Mouse (Mus musculus) liver, embryonic 15.5 days (tissue): Measurements from ENCODE around the gene Art4. TPM values are rescaled to one million over a fixed set of nuclear protein-coding genes. Genes with fewer than 3 reads are reported as not detected.
"Not testable (repeated sequence)": the region's sequence is repeated elsewhere in the genome, so short reads cannot be mapped to it uniquely, and the experiment has no call there.

Experiments used
- ATAC-seq: fragments of 200-750 bp; cut with Nextera tagmentation; 2 replicates; pipeline ENCODE4 v1.8.0; 2017; ENCODE audit warnings: moderate number of reproducible peaks, mild to moderate bottlenecking, moderate library complexity; ENCODE audit not compliant: insufficient read depth
- H3K27ac ChIP-seq: fragments of 300-500 bp; sonication (generic); replicated peaks from 2 replicates; pipeline ENCODE4 v1.5.1; 2015; ENCODE audit warnings: mild to moderate bottlenecking, inconsistent platforms
- H3K27me3 ChIP-seq: fragments of 300-500 bp; sonication (generic); 2 replicates; pipeline ENCODE4 v1.6.1; 2015; ENCODE audit warnings: mild to moderate bottlenecking, inconsistent platforms
- H3K36me3 ChIP-seq: fragments of 300-500 bp; sonication (generic); replicated peaks from 2 replicates; pipeline ENCODE4 v1.6.1; 2015; ENCODE audit warnings: moderate library complexity, mild to moderate bottlenecking, inconsistent platforms
- H3K4me1 ChIP-seq: fragments of 300-500 bp; sonication (generic); replicated peaks from 2 replicates; pipeline ENCODE4 v1.6.1; 2015; ENCODE audit warnings: inconsistent platforms
- H3K4me2 ChIP-seq: fragments of 300-500 bp; sonication (generic); 2 replicates; pipeline ENCODE4 v1.6.1; 2015; ENCODE audit warnings: moderate library complexity, mild to moderate bottlenecking, inconsistent platforms
- H3K4me3 ChIP-seq: fragments of 300-500 bp; sonication (generic); replicated peaks from 2 replicates; pipeline ENCODE4 v1.5.1; 2015; ENCODE audit warnings: mild to moderate bottlenecking, inconsistent platforms
- H3K9ac ChIP-seq: fragments of 300-500 bp; sonication (generic); 2 replicates; pipeline ENCODE4 v1.6.1; 2015; ENCODE audit warnings: moderate library complexity, mild to moderate bottlenecking, inconsistent platforms
- H3K9me3 ChIP-seq: fragments of 300-500 bp; sonication (generic); replicated peaks from 2 replicates; pipeline ENCODE4 v1.6.1; 2016; ENCODE audit warnings: inconsistent platforms
- whole genome bisulfite sequencing: fragments of 180-500 bp; shearing (Covaris S2); methylation state at CpG from one replicate; pipeline ENCODE4 v1.1.7; 2015; ENCODE audit warnings: mixed read lengths; ENCODE audit not compliant: insufficient replicate concordance; 5-methylcytosine and 5-hydroxymethylcytosine counted together
- polyA plus RNA-seq: library from polyadenylated mRNA; unstranded; fragments of >200 nt; fragmentation: Nextera tagmentation; extraction: Ambion mirVana; gene quantifications from 2 replicates; pipeline ENCODE4 v1.2.1, GENCODE M21; 2015

Art4 gene
- polyA plus RNA-seq, 1 experiment from 2014 or later: 30.0 TPM

- 40% methylated on average over 15 of the region's 15 CpGs for WGBS
- Histone ChIP-seq H3K27me3 (no peaks in the 10 kb centered on the region), H3K27ac (no peak overlapping the region), H3K4me1 (peaks cover 8% of the 10 kb centered on the region; the same call in 1 of the 2 replicates), H3K36me3 (no peaks in the 10 kb centered on the region), H3K4me2 (no peak overlapping the region), H3K4me3 (no peak overlapping the region), H3K9ac (no peak overlapping the region), H3K9me3 (no peaks in the 10 kb centered on the region)
- no peak for ATAC-seq
Measured at GRCm38 (mm10) chr6:136894532-136895339, 37.2 kb upstream of the Art4 start.

GRCm38 (mm10) chr6:136892002-136892401, 34.5 kb upstream of the Art4 start:
- Histone ChIP-seq H3K4me2 (no peak overlapping the region), H3K9ac (no peak overlapping the region), H3K36me3 (no peaks in the 10 kb centered on the region), H3K9me3 (no peaks in the 10 kb centered on the region), H3K27ac (no peak overlapping the region), H3K4me1 (peaks cover 8% of the 10 kb centered on the region; the same call in 1 of the 2 replicates), H3K4me3 (no peak overlapping the region), H3K27me3 (no peaks in the 10 kb centered on the region)
- WGBS: 40% methylated on average over 2 of the region's 2 CpGs
- ATAC-seq: no peak; the same call in 1 of the 2 replicates

GRCm38 (mm10) chr6:136889554-136889953, 32.0 kb upstream of the Art4 start:
- Histone ChIP-seq H3K9me3 (no peaks in the 10 kb centered on the region), H3K4me3 (no peak overlapping the region), H3K36me3 (no peaks in the 10 kb centered on the region), H3K4me1 (peaks cover 8% of the 10 kb centered on the region; the same call in 1 of the 2 replicates), H3K4me2 (no peak overlapping the region), H3K9ac (no peak overlapping the region), H3K27ac (no peak overlapping the region), H3K27me3 (no peaks in the 10 kb centered on the region)
- ATAC-seq: no peak
- WGBS: 73% methylated on average over 6 of the region's 6 CpGs

GRCm38 (mm10) chr6:136889067-136889466, 31.5 kb upstream of the Art4 start:
- Histone ChIP-seq H3K4me1 (peaks cover 8% of the 10 kb centered on the region; the same call in 1 of the 2 replicates), H3K9ac (no peak overlapping the region), H3K9me3 (no peaks in the 10 kb centered on the region), H3K4me2 (no peak overlapping the region), H3K27ac (no peak overlapping the region), H3K36me3 (no peaks in the 10 kb centered on the region), H3K27me3 (no peaks in the 10 kb centered on the region), H3K4me3 (no peak overlapping the region)
- 73% methylated on average over 6 of the region's 6 CpGs for WGBS
- ATAC-seq: no peak

- Histone ChIP-seq H3K27ac (no peak overlapping the region), H3K36me3 (no peaks in the 10 kb centered on the region), H3K4me3 (no peak overlapping the region), H3K27me3 (no peaks in the 10 kb centered on the region), H3K4me1 (peaks cover 8% of the 10 kb centered on the region; the same call in 1 of the 2 replicates), H3K9me3 (no peaks in the 10 kb centered on the region), H3K9ac (no peak overlapping the region), H3K4me2 (no peak overlapping the region)
- WGBS: 61% methylated on average over 9 of the region's 9 CpGs
- ATAC-seq: no peak
Measured at GRCm38 (mm10) chr6:136887854-136888253, 30.3 kb upstream of the Art4 start.

GRCm38 (mm10) chr6:136884766-136885165, 27.2 kb upstream of the Art4 start:
- not testable (repeated sequence) for H3K9ac ChIP-seq, H3K27ac ChIP-seq, H3K4me1 ChIP-seq, H3K36me3 ChIP-seq, H3K27me3 ChIP-seq, H3K4me3 ChIP-seq, H3K4me2 ChIP-seq, H3K9me3 ChIP-seq, ATAC-seq
- WGBS: 30% methylated on average over 1 of the region's 1 CpGs

- Histone ChIP-seq H3K4me2 (no peak overlapping the region), H3K9ac (no peak overlapping the region), H3K36me3 (no peaks in the 10 kb centered on the region), H3K27ac (no peak overlapping the region), H3K27me3 (no peaks in the 10 kb centered on the region), H3K9me3 (no peaks in the 10 kb centered on the region), H3K4me3 (no peak overlapping the region), H3K4me1 (no peaks in the 10 kb centered on the region)
- WGBS: 74% methylated on average over 6 of the region's 6 CpGs
- no peak for ATAC-seq
Measured at GRCm38 (mm10) chr6:136883961-136884360, 26.4 kb upstream of the Art4 start.

GRCm38 (mm10) chr6:136883431-136883915, 25.9 kb upstream of the Art4 start:
- 38% methylated on average over 3 of the region's 3 CpGs for WGBS
- no peak for ATAC-seq
- no peak overlapping the region for H3K9ac ChIP-seq
- no peak overlapping the region for H3K27ac ChIP-seq
- no peak overlapping the region for H3K4me2 ChIP-seq
- H3K9me3 ChIP-seq: no peaks in the 10 kb centered on the region
- no peaks in the 10 kb centered on the region for H3K4me1 ChIP-seq
- no peaks in the 10 kb centered on the region for H3K36me3 ChIP-seq
- no peaks in the 10 kb centered on the region for H3K27me3 ChIP-seq
- H3K4me3 ChIP-seq: no peak overlapping the region

- 60% methylated on average over 8 of the region's 8 CpGs for WGBS
- no peak for ATAC-seq
Measured at GRCm38 (mm10) chr6:136881678-136882077, 24.1 kb upstream of the Art4 start.

GRCm38 (mm10) chr6:136875670-136876069, 18.1 kb upstream of the Art4 start, which contains the start of gene Mgp:
TSS of gene Mgp (minus strand) at chr6:136875823.
- Histone ChIP-seq H3K36me3 (no peaks in the 10 kb centered on the region), H3K4me3 (no peak within 1 kb of the TSS), H3K9ac (no peak within 1 kb of the TSS), H3K27me3 (peaks cover 2% of the 10 kb centered on the region; the same call in 1 of the 2 replicates), H3K27ac (no peak within 1 kb of the TSS), H3K4me1 (no peaks in the 10 kb centered on the region), H3K9me3 (no peaks in the 10 kb centered on the region), H3K4me2 (no peak within 1 kb of the TSS)
- WGBS: 48% methylated on average over 9 of the region's 9 CpGs
- ATAC-seq: no peak

More at GRCm38 (mm10) chr6:136881678-136882077, 24.1 kb upstream of the Art4 start:
- no peak overlapping the region for H3K4me2 ChIP-seq
- H3K9me3 ChIP-seq: no peaks in the 10 kb centered on the region
- no peak overlapping the region for H3K27ac ChIP-seq
- H3K4me1 ChIP-seq: no peaks in the 10 kb centered on the region
- H3K36me3 ChIP-seq: no peaks in the 10 kb centered on the region
- H3K9ac ChIP-seq: no peak overlapping the region
- H3K4me3 ChIP-seq: no peak overlapping the region
- H3K27me3 ChIP-seq: no peaks in the 10 kb centered on the region

- no peak overlapping the region for H3K4me2 ChIP-seq
- no peak overlapping the region for H3K9ac ChIP-seq
- no peak overlapping the region for H3K27ac ChIP-seq
- ATAC-seq: no peak
- no peaks in the 10 kb centered on the region for H3K9me3 ChIP-seq
- H3K27me3 ChIP-seq: peaks cover 2% of the 10 kb centered on the region; the same call in 1 of the 2 replicates
- no peaks in the 10 kb centered on the region for H3K4me1 ChIP-seq
- 55% methylated on average over 8 of the region's 8 CpGs for WGBS
- no peaks in the 10 kb centered on the region for H3K36me3 ChIP-seq
- H3K4me3 ChIP-seq: no peak overlapping the region
Measured at GRCm38 (mm10) chr6:136874599-136874998, 17.1 kb upstream of the Art4 start.
